Mouse (Mus musculus): ENCODE results near the gene Tpp1.

Tpp1 gene

DNA sequence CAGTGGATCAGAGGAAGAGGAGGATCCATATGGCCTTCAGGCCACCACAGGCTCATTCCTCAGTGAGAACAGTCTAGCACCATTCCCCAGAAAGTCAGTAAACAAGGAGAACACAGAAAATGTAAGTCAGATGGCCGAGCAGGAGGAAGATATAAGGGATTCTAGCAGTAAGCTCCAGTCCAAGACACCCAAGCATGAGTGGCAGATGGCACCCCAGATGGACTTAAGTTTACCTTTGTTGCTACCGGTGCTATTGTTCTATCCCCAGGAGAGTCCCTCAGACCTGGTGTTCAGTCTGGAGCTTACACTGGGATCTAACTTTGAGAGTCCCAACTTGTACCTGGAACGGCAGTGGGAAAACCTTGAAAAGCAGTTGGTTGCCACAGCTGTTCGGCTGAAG, 48.2 kb downstream of the Tpp1 start:
- POLR2A ChIA-PET = no interaction called here
- CTCF ChIA-PET = interaction anchor here in 1 of 4 experiments (1.4 kb wide), 1 partner anchor 53 kb away, joined by 3 read pairs; the partner anchor contains the start of gene Dnhd1

DNA sequence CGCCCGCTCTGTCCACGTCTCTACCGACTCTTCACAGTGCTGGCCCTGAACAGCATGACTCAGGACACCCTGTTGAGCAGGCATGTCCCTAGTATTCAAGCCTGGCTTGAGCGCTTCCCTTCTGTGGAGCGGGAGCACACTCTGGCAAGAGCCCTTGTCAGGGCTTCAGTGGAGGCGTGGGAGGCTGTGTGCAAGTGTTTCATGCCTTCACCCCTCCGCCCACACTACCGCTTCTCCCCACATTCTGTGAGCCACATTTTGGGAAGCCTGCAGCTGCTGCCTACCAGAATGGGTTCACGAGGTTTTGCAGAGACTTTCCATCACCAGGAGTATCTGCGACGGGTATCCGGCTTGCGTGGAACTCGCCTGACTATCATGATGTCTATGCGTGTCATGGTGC, 48.9 kb downstream of the Tpp1 start:
- CTCF ChIA-PET = no interaction called here

More for the DNA sequence above, 48.9 kb downstream of the Tpp1 start:
- POLR2A ChIA-PET = no interaction called here

All from embryonic stem cell, embryonic (primary cell).